Mouse (Mus musculus): ENCODE measurements around the gene Ldb3. TPM values are rescaled to one million over a fixed set of nuclear protein-coding genes. Genes with fewer than 3 reads are reported as not detected.

Ldb3 gene
- total and polyA plus RNA-seq, 3 experiments, result 0.01 TPM; not detected in 2

GRCm38 (mm10) chr14:34616821-34617220, 28.3 kb upstream of the Ldb3 start (continued):
- no peak for TF ChIP-seq ZKSCAN1 (IDR thresholded peaks at IDR 0.05; ENCODE audit: low read depth, low read length)
- no peak for TF ChIP-seq MAFK (IDR thresholded peaks at IDR 0.05; ENCODE audit: borderline replicate concordance, low read depth, low read length)
- TF ChIP-seq MAX (IDR thresholded peaks at IDR 0.05; ENCODE audit: low read length), result no peak
- peak; percentile 51; the same call in 1 of the 2 replicates for TF ChIP-seq ELF1 (IDR thresholded peaks at IDR 0.05; ENCODE audit: low read depth, low read length)
- peak; percentile 86 for TF ChIP-seq MAZ (IDR thresholded peaks at IDR 0.05; ENCODE audit: low read depth, low read length)
- TF ChIP-seq HCFC1 (IDR thresholded peaks at IDR 0.05; ENCODE audit: low read depth, low read length), result 0 out of 2 replicates have a peak, but pooled peaks have one; percentile 33
- peak; percentile 99 for TF ChIP-seq ZC3H11A (IDR thresholded peaks at IDR 0.05; ENCODE audit: low read depth, low read length)
- no peak for TF ChIP-seq USF1 (IDR thresholded peaks at IDR 0.05; ENCODE audit: low read depth, low read length)
- TF ChIP-seq BHLHE40 (IDR thresholded peaks at IDR 0.05; ENCODE audit: borderline replicate concordance, low read depth, low read length), result 0 out of 2 replicates have a peak, but pooled peaks have one; percentile 46
- TF ChIP-seq KAT2A (conservative IDR thresholded peaks at IDR 0.05; ENCODE audit: low read depth, low read length), result no peak
- TF ChIP-seq MEF2A (IDR thresholded peaks at IDR 0.05; ENCODE audit: extremely low read depth, insufficient replicate concordance, low read depth, low read length, poor library complexity, severe bottlenecking), result peak; percentile 35; the same call in 1 of the 2 replicates
- TF ChIP-seq RAD21 (IDR thresholded peaks at IDR 0.05; ENCODE audit: low read depth, low read length), result no peak; the same call in none of the 2 replicates
- TF ChIP-seq EP300 (IDR thresholded peaks at IDR 0.05; ENCODE audit: low read depth in 1 of 2, low read length in 2 of 2), result no peak; a peak in 1 of 4 replicates
- TF ChIP-seq MYC (IDR thresholded peaks at IDR 0.05; ENCODE audit: low read depth, low read length), result 0 out of 2 replicates have a peak, but pooled peaks have one; percentile 28
- TF ChIP-seq ZNF384 (IDR thresholded peaks at IDR 0.05; ENCODE audit: low read depth, low read length), result peak; percentile 70

DNA sequence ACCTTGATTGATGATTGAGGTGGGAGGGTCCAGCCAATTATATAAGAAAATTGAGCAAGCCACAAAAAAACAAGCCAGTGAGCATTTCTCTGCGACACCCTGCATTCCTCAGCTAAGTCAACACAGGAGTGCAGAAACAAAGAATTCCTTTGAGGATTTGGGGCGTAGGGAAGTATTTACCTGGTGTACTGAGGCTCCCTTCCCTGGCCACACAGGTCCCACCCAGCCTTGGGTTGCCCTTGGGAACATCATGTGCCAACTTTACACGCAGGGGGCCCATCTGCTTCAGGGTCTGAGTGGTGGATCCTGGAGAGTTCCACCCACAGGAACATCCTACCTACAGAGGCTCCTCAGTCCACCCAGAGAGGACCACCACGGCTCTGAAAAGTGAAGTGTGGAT, 27.1 kb upstream of the Ldb3 start:
- Histone ChIP-seq H3K36me3 (ENCODE audit: control insufficient read depth in 1 of 2, insufficient read depth in 2 of 2, low read length in 2 of 2) (no peaks in the 10 kb centered on the region; a peak in 1 of 4 replicates), H3K4me1 (ENCODE audit: control insufficient read depth in 1 of 2, insufficient read depth in 2 of 2, low read length in 2 of 2) (peaks cover 0 to 3% of the 10 kb centered on the region in 2 experiments; a peak in 2 of 4 replicates), H3K9me3 (replicated peaks; ENCODE audit: insufficient read depth, low read length) (no peaks in the 10 kb centered on the region), H3K27ac (ENCODE audit: control insufficient read depth, low read depth, low read length) (no peak overlapping the region), H3K27me3 (ENCODE audit: control insufficient read depth in 1 of 2, insufficient read depth in 2 of 2, low read length in 2 of 2) (no peaks in the 10 kb centered on the region), H3K4me3 (ENCODE audit: control insufficient read depth in 1 of 2, insufficient read depth in 1 of 2, low read depth in 2 of 2, low read length in 2 of 2) (no peak overlapping the region), H3K9ac (ENCODE audit: control insufficient read depth, low read depth, low read length, poor library complexity, severe bottlenecking) (no peak overlapping the region), H3K79me2 (ENCODE audit: control insufficient read depth, insufficient read depth, low read length, poor library complexity) (no peaks in the 10 kb centered on the region)
- TF ChIP-seq GABPA (IDR thresholded peaks at IDR 0.05; ENCODE audit: low read depth, low read length) (no peak), USF1 (IDR thresholded peaks at IDR 0.05; ENCODE audit: low read depth, low read length) (no peak), ZNF384 (IDR thresholded peaks at IDR 0.05; ENCODE audit: low read depth, low read length) (no peak), MXI1 (IDR thresholded peaks at IDR 0.05; ENCODE audit: low read depth, low read length) (no peak), ETS1 (IDR thresholded peaks at IDR 0.05; ENCODE audit: low read depth, low read length) (no peak), GATA1 (IDR thresholded peaks at IDR 0.05; ENCODE audit: low read depth, low read length) (no peak), CHD2 (IDR thresholded peaks at IDR 0.05; ENCODE audit: low read length) (no peak), SIN3A (IDR thresholded peaks at IDR 0.05; ENCODE audit: low read length) (no peak)
- DNase-seq (ENCODE audit: low read depth, low spot score), result no peak
